32 mouse cellular contexts compared by ENCODE assay signal in the genomic region with DNA sequence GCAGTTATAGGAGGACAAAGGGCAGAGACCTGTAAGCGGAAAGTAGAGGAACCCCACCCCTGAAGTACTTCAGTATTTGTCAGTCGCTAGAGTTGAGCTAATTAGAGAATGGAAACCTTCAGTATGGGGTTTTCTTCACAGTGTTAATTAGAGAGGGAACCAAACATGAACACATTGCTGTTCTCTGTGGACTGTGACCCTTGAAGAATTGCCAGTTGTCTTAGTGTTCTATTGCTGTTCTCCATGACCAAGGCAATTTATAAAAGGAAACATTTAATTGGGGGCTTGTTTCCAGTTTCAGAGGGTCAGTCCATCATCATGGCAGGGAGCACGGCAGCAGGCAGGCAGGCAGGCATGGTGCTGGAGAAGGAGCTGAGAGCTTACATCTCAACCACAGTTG.
"Had no signal": no experiment of that assay in that cellular context is flagged by ENCODE, and none has a peak within 500 bp of the region (broad histone marks: within the 10 kb centered on the region; RNA-seq: fewer than 3 reads in every experiment).

No protein-coding gene starts in this region.

- H3K9ac ChIP-seq: limb, embryonic 12.5 days; limb, embryonic 13.5 days; limb, embryonic 15.5 days; liver, embryonic 12.5 days; liver, embryonic 13.5 days; liver, embryonic 14.5 days; liver, embryonic 15.5 days; liver, postnatal 0 days; lung, embryonic 14.5 days; lung, embryonic 15.5 days; midbrain, embryonic 12.5 days; midbrain, embryonic 13.5 days; midbrain, embryonic 15.5 days; neural tube, embryonic 12.5 days had no signal

- H3K9me3 ChIP-seq: limb, embryonic 10.5 days; limb, embryonic 12.5 days; limb, embryonic 13.5 days; limb, embryonic 15.5 days; liver, embryonic 12.5 days; liver, embryonic 13.5 days; liver, embryonic 15.5 days; lung, embryonic 15.5 days; midbrain, embryonic 10.5 days; midbrain, embryonic 12.5 days; midbrain, embryonic 13.5 days; midbrain, embryonic 15.5 days; neural tube, embryonic 12.5 days had no signal

- H3K27ac ChIP-seq: limb, embryonic 10.5 days; limb, embryonic 12.5 days; limb, embryonic 13.5 days; limb, embryonic 15.5 days; liver, embryonic 12.5 days; liver, embryonic 13.5 days; liver, embryonic 14.5 days; liver, embryonic 15.5 days; lung, embryonic 15.5 days; macrophage; midbrain, embryonic 10.5 days; midbrain, embryonic 12.5 days; midbrain, embryonic 13.5 days; midbrain, embryonic 15.5 days; neural tube, embryonic 12.5 days had no signal

- DNase-seq: left cerebral cortex, postnatal 4 days; liver; liver, embryonic 13.5 days; liver, postnatal 0 days; lung, adult 18-20 months; lung, adult 2 months; lung, embryonic 14.5 days; lung, postnatal 10 days; lung, postnatal 14 days; lung, postnatal 36 days; lung, postnatal 4 days; midbrain, embryonic 14.5 days had no signal

- H3K4me2 ChIP-seq: limb, embryonic 12.5 days; limb, embryonic 13.5 days; limb, embryonic 15.5 days; liver, embryonic 11.5 days; liver, embryonic 12.5 days; liver, embryonic 13.5 days; liver, embryonic 15.5 days; lung, embryonic 14.5 days; lung, embryonic 15.5 days; midbrain, embryonic 11.5 days; midbrain, embryonic 12.5 days; midbrain, embryonic 13.5 days; midbrain, embryonic 15.5 days; neural tube, embryonic 12.5 days had no signal

- H3K4me1 ChIP-seq: limb, embryonic 10.5 days; limb, embryonic 12.5 days; limb, embryonic 13.5 days; liver, embryonic 12.5 days; liver, embryonic 13.5 days; liver, embryonic 15.5 days; lung, embryonic 15.5 days; midbrain, embryonic 10.5 days; midbrain, embryonic 12.5 days; midbrain, embryonic 13.5 days; midbrain, embryonic 15.5 days; neural tube, embryonic 12.5 days had no signal

- H3K27me3 ChIP-seq: limb, embryonic 12.5 days; limb, embryonic 13.5 days; limb, embryonic 15.5 days; liver, embryonic 12.5 days; liver, embryonic 13.5 days; liver, embryonic 15.5 days; lung, embryonic 15.5 days; midbrain, embryonic 12.5 days; midbrain, embryonic 13.5 days; midbrain, embryonic 15.5 days; neural tube, embryonic 12.5 days had no signal

- H3K4me3 ChIP-seq: limb, embryonic 10.5 days; limb, embryonic 12.5 days; limb, embryonic 13.5 days; limb, embryonic 15.5 days; liver, embryonic 12.5 days; liver, embryonic 13.5 days; liver, embryonic 15.5 days; lung, embryonic 15.5 days; megakaryocyte, embryonic 14.5 days; midbrain, embryonic 10.5 days; midbrain, embryonic 12.5 days; midbrain, embryonic 13.5 days; midbrain, embryonic 15.5 days; myocyte; neural tube, embryonic 12.5 days had no signal

- H3K36me3 ChIP-seq: limb, embryonic 10.5 days; limb, embryonic 12.5 days; limb, embryonic 13.5 days; limb, embryonic 15.5 days; liver, embryonic 12.5 days; liver, embryonic 13.5 days; liver, embryonic 15.5 days; lung, embryonic 15.5 days; midbrain, embryonic 10.5 days; midbrain, embryonic 12.5 days; midbrain, embryonic 13.5 days; midbrain, embryonic 15.5 days; neural tube, embryonic 12.5 days had no signal

- ATAC-seq: liver, embryonic 12.5 days; liver, postnatal 0 days; lung, postnatal 0 days; midbrain, embryonic 13.5 days; midbrain, embryonic 15.5 days; midbrain, embryonic 16.5 days had no signal
